Mouse (Mus musculus): ENCODE data around the gene Gbp7.

GRCm38 (mm10) chr3:142578342-142578741 is 48.2 kb downstream of the Gbp7 start:
- no peak for TF ChIP-seq CTCF (IDR thresholded peaks at IDR 0.05; ENCODE audit: low read depth, low read length)
- TF ChIP-seq POLR2A (IDR thresholded peaks at IDR 0.05; ENCODE audit: borderline replicate concordance, low read depth, low read length) = no peak
